Mouse (Mus musculus) kidney, adult 2 months (tissue): ENCODE results near the gene Scarf2. TPM values are rescaled to one million over a fixed set of nuclear protein-coding genes. Genes with fewer than 3 reads are reported as not detected.
A peak's percentile ranks its signal among the peaks of the same experiment; 100 is the strongest.

Experiments
- DNase-seq: peaks from one replicate; pipeline ENCODE4 v3.0.0; 2021
- H3K27ac ChIP-seq: fragments of 200-500 bp; 2 replicates; pipeline ENCODE4 v1.5.1; 2012; ENCODE audit warnings: low read depth, low read length, control low read depth, inconsistent platforms; ENCODE audit not compliant: insufficient read depth
- H3K27me3 ChIP-seq: fragments of 200-500 bp; replicated peaks from 2 replicates; pipeline ENCODE4 v1.6.1; 2012; ENCODE audit warnings: mild to moderate bottlenecking, moderate library complexity, low read length, inconsistent platforms; ENCODE audit not compliant: control insufficient read depth, insufficient read depth
- H3K36me3 ChIP-seq: fragments of 200-500 bp; 2 replicates; pipeline ENCODE4 v1.6.1; 2012; ENCODE audit warnings: mild to moderate bottlenecking, moderate library complexity, low read length, inconsistent platforms; ENCODE audit not compliant: control insufficient read depth, insufficient read depth
- H3K4me1 ChIP-seq: fragments of 200-500 bp; 2 replicates; pipeline ENCODE4 v1.6.1; 2011; ENCODE audit warnings: low read length; ENCODE audit not compliant: control insufficient read depth, insufficient read depth
- H3K4me3 ChIP-seq: fragments of 200-500 bp; 2 replicates; pipeline ENCODE4 v1.5.1; 2011; ENCODE audit warnings: mild to moderate bottlenecking, low read depth, low read length, control low read depth; ENCODE audit not compliant: insufficient read depth
- CTCF ChIP-seq: fragments of 200-500 bp; conservative IDR thresholded peaks from 2 replicates; pipeline ENCODE4 v1.5.1; 2011; ENCODE audit warnings: low read depth, mild to moderate bottlenecking, control low read depth, low read length, moderate library complexity, mixed read lengths; ENCODE audit not compliant: insufficient read depth, insufficient read length
- POLR2A ChIP-seq: fragments of 200-500 bp; IDR thresholded peaks from one replicate; pipeline ENCODE4 v1.6.1; 2011; ENCODE audit warnings: low read depth, low read length, control low read depth
- WGBS: fragments of 180-500 bp; shearing (Covaris S2); methylation state at CpG from one replicate; pipeline ENCODE4 v1.1.7; 2018; 5-methylcytosine and 5-hydroxymethylcytosine counted together
- polyA plus RNA-seq: library from polyadenylated mRNA; depleted of rRNA; stranded (reverse); fragments of >200 nt; gene quantifications from 2 replicates; pipeline ENCODE4 v1.2.3, GENCODE M21; 2012

Scarf2 gene
- polyA plus RNA-seq, 1 experiment, result 26.8 TPM

GRCm38 (mm10) chr16:17798321-17799180 lies 1.5 kb downstream of the Scarf2 start:
- Histone ChIP-seq H3K27ac (peak overlapping the region; percentile 71), H3K4me3 (peak overlapping the region; percentile 47), H3K36me3 (no peaks in the 10 kb centered on the region), H3K27me3 (peaks cover 3% of the 10 kb centered on the region; the same call in 1 of the 2 replicates), H3K4me1 (peaks cover 12% of the 10 kb centered on the region; the same call in 1 of the 2 replicates)
- TF ChIP-seq CTCF (no peak), POLR2A (no peak)
- 10% methylated on average over 45 of the region's 45 CpGs for WGBS
- peak; percentile 74 for DNase-seq

- no peak overlapping the region for H3K4me3 ChIP-seq
- peaks cover 3% of the 10 kb centered on the region; the same call in 1 of the 2 replicates for H3K27me3 ChIP-seq
- no peak for DNase-seq
- no peak for TF ChIP-seq POLR2A
- no peak for TF ChIP-seq CTCF
- no peak overlapping the region for H3K27ac ChIP-seq
- no peaks in the 10 kb centered on the region for H3K36me3 ChIP-seq
- H3K4me1 ChIP-seq, result peaks cover 13% of the 10 kb centered on the region; the same call in 1 of the 2 replicates
These were observed 2.5 kb downstream of the Scarf2 start for GRCm38 (mm10) chr16:17799584-17799983.

GRCm38 (mm10) chr16:17801777-17802455 lies 4.8 kb downstream of the Scarf2 start:
- H3K4me3 ChIP-seq, result no peak overlapping the region
- H3K27me3 ChIP-seq, result peaks cover 6% of the 10 kb centered on the region; the same call in 1 of the 2 replicates
- H3K4me1 ChIP-seq, result peaks cover 13% of the 10 kb centered on the region; the same call in 1 of the 2 replicates
- no peak for DNase-seq
- H3K27ac ChIP-seq, result no peak overlapping the region
- no peak for TF ChIP-seq CTCF
- no peak for TF ChIP-seq POLR2A
- H3K36me3 ChIP-seq, result no peaks in the 10 kb centered on the region
- WGBS, result 23% methylated on average over 7 of the region's 7 CpGs

- Histone ChIP-seq H3K36me3 (no peaks in the 10 kb centered on the region), H3K4me1 (peaks cover 13% of the 10 kb centered on the region; the same call in 1 of the 2 replicates), H3K4me3 (peak overlapping the region; percentile 43; the same call in 1 of the 2 replicates), H3K27me3 (peaks cover 6% of the 10 kb centered on the region; the same call in 1 of the 2 replicates), H3K27ac (no peak overlapping the region)
- WGBS, result 25% methylated on average over 18 of the region's 18 CpGs
- no peak for DNase-seq
- TF ChIP-seq POLR2A (no peak), CTCF (no peak)
These were observed 5.4 kb downstream of the Scarf2 start for GRCm38 (mm10) chr16:17802456-17802838.

- Histone ChIP-seq H3K4me3 (peak overlapping the region; percentile 43), H3K27ac (no peak overlapping the region), H3K4me1 (peaks cover 8% of the 10 kb centered on the region; the same call in 1 of the 2 replicates), H3K36me3 (no peaks in the 10 kb centered on the region), H3K27me3 (peaks cover 4% of the 10 kb centered on the region; the same call in 1 of the 2 replicates)
- DNase-seq, result peak; percentile 53
- 21% methylated on average over 83 of the region's 83 CpGs for whole genome bisulfite sequencing
- no peak for TF ChIP-seq POLR2A
- TF ChIP-seq CTCF, result no peak
These were observed 6.0 kb downstream of the Scarf2 start for GRCm38 (mm10) chr16:17802839-17803674.

GRCm38 (mm10) chr16:17803675-17804448 lies 6.8 kb downstream of the Scarf2 start:
- Histone ChIP-seq H3K36me3 (no peaks in the 10 kb centered on the region), H3K4me1 (peaks cover 8% of the 10 kb centered on the region; the same call in 1 of the 2 replicates), H3K4me3 (peak overlapping the region; percentile 16; the same call in 1 of the 2 replicates), H3K27ac (no peak overlapping the region), H3K27me3 (peaks cover 4% of the 10 kb centered on the region; the same call in 1 of the 2 replicates)
- no peak for DNase-seq
- TF ChIP-seq CTCF, result no peak
- TF ChIP-seq POLR2A, result no peak
- 45% methylated on average over 33 of the region's 33 CpGs for WGBS
